Mouse (Mus musculus) MEL (cell line): ENCODE results near the gene Nell1. TPM values are rescaled to one million over a fixed set of nuclear protein-coding genes. Genes with fewer than 3 reads are reported as not detected.

Experiments used
- DNase-seq: peaks from one replicate; pipeline ENCODE4 v3.0.0; 2011; ENCODE audit warnings: low read depth, low spot score
- H3K27ac ChIP-seq: 2 replicates; pipeline ENCODE4 v1.5.1; 2012; ENCODE audit warnings: low read depth, mild to moderate bottlenecking, control low read depth, low read length, moderate library complexity; ENCODE audit not compliant: control insufficient read depth
- H3K27me3 ChIP-seq, 2 experiments: fragments of 150-350 bp in 1 of 2; sonication (generic) in 1 of 2; 2 replicates each; pipeline ENCODE4 v1.6.1; 2012; ENCODE audit warnings: low read length in 2 of 2, mild to moderate bottlenecking in 2 of 2, improper control_type of control experiment in 1 of 2, moderate library complexity in 1 of 2; ENCODE audit not compliant: insufficient read depth in 2 of 2, control insufficient read depth in 1 of 2
- H3K36me3 ChIP-seq, 2 experiments: 2 replicates each; pipeline ENCODE4 v1.6.1; 2012 to 2014; ENCODE audit warnings: low read length in 2 of 2, improper control_type of control experiment in 1 of 2, inconsistent platforms in 1 of 2, mild to moderate bottlenecking in 1 of 2; ENCODE audit not compliant: insufficient read depth in 2 of 2, control insufficient read depth in 1 of 2
- H3K4me1 ChIP-seq, 2 experiments: fragments of 150-350 bp in 1 of 2; sonication (generic) in 1 of 2; 2 replicates each; pipeline ENCODE4 v1.6.1; 2012; ENCODE audit warnings: low read length in 2 of 2, improper control_type of control experiment in 1 of 2, mild to moderate bottlenecking in 1 of 2; ENCODE audit not compliant: insufficient read depth in 2 of 2, control insufficient read depth in 1 of 2
- H3K4me3 ChIP-seq, 2 experiments: fragments of 150-350 bp in 1 of 2; sonication (generic) in 1 of 2; 2 replicates each; pipeline ENCODE4 v1.5.1; 2012; ENCODE audit warnings: low read depth in 2 of 2, low read length in 2 of 2, mild to moderate bottlenecking in 2 of 2, moderate library complexity in 2 of 2, control low read depth in 1 of 2, improper control_type of control experiment in 1 of 2; ENCODE audit not compliant: control insufficient read depth in 1 of 2, insufficient read depth in 1 of 2
- H3K79me2 ChIP-seq: 2 replicates; pipeline ENCODE4 v1.6.1; 2012; ENCODE audit warnings: mild to moderate bottlenecking, low read length, moderate library complexity; ENCODE audit not compliant: control insufficient read depth, poor library complexity, insufficient read depth
- H3K9ac ChIP-seq: 2 replicates; pipeline ENCODE4 v1.6.1; 2012; ENCODE audit warnings: low read depth, mild to moderate bottlenecking, control low read depth, low read length, moderate library complexity; ENCODE audit not compliant: control insufficient read depth, poor library complexity, severe bottlenecking
- H3K9me3 ChIP-seq: fragments of 150-350 bp; sonication (generic); replicated peaks from 2 replicates; pipeline ENCODE4 v1.6.1; 2012; ENCODE audit warnings: mild to moderate bottlenecking, low read length, improper control_type of control experiment, moderate library complexity; ENCODE audit not compliant: insufficient read depth
- BHLHE40 ChIP-seq: IDR thresholded peaks from 2 replicates; pipeline ENCODE4 v1.6.1; 2012; ENCODE audit warnings: low read depth, mild to moderate bottlenecking, inconsistent platforms, low read length, improper control_type of control experiment, borderline replicate concordance
- CHD1 ChIP-seq: IDR thresholded peaks from 2 replicates; pipeline ENCODE4 v1.6.1; 2012; ENCODE audit warnings: low read depth, mild to moderate bottlenecking, inconsistent platforms, low read length, improper control_type of control experiment
- CHD2 ChIP-seq: IDR thresholded peaks from 2 replicates; pipeline ENCODE4 v1.6.1; 2011; ENCODE audit warnings: low read length, improper control_type of control experiment
- CTCF ChIP-seq, 3 experiments: IDR thresholded peaks in 2 of 3; conservative IDR thresholded peaks in 1 of 3; 2 replicates each; pipeline ENCODE4 v1.5.1; 2011 to 2012; ENCODE audit warnings: low read length in 3 of 3, low read depth in 2 of 3, mild to moderate bottlenecking in 2 of 3, improper control_type of control experiment in 1 of 3, inconsistent platforms in 1 of 3, mixed read lengths in 1 of 3, moderate library complexity in 1 of 3; ENCODE audit not compliant: control insufficient read depth in 1 of 3, insufficient read depth in 1 of 3, poor library complexity in 1 of 3, severe bottlenecking in 1 of 3
- HCFC1 ChIP-seq: IDR thresholded peaks from 2 replicates; pipeline ENCODE4 v1.6.1; 2012; ENCODE audit warnings: low read depth, mild to moderate bottlenecking, inconsistent platforms, low read length, improper control_type of control experiment, moderate library complexity
- MAFK ChIP-seq: IDR thresholded peaks from 2 replicates; pipeline ENCODE4 v1.6.1; 2011; ENCODE audit warnings: low read depth, mild to moderate bottlenecking, low read length, improper control_type of control experiment, borderline replicate concordance
- MAX ChIP-seq: IDR thresholded peaks from 2 replicates; pipeline ENCODE4 v1.6.1; 2011; ENCODE audit warnings: low read length, improper control_type of control experiment
- MAZ ChIP-seq: IDR thresholded peaks from 2 replicates; pipeline ENCODE4 v1.6.1; 2012; ENCODE audit warnings: low read depth, mild to moderate bottlenecking, inconsistent platforms, low read length, improper control_type of control experiment
- MEF2A ChIP-seq: IDR thresholded peaks from 2 replicates; pipeline ENCODE4 v1.6.1; 2014; ENCODE audit warnings: low read depth, mild to moderate bottlenecking, inconsistent platforms, low read length, improper control_type of control experiment; ENCODE audit not compliant: poor library complexity, insufficient replicate concordance, severe bottlenecking; ENCODE audit errors: extremely low read depth
- MXI1 ChIP-seq: IDR thresholded peaks from 2 replicates; pipeline ENCODE4 v1.6.1; 2011; ENCODE audit warnings: mild to moderate bottlenecking, low read depth, low read length, improper control_type of control experiment
- MYB ChIP-seq: IDR thresholded peaks from 2 replicates; pipeline ENCODE4 v1.6.1; 2011; ENCODE audit warnings: mild to moderate bottlenecking, low read depth, low read length, improper control_type of control experiment
- MYC ChIP-seq: IDR thresholded peaks from 2 replicates; pipeline ENCODE4 v1.6.1; 2011; ENCODE audit warnings: low read depth, mild to moderate bottlenecking, low read length, improper control_type of control experiment, moderate library complexity
- NELFE ChIP-seq: IDR thresholded peaks from 2 replicates; pipeline ENCODE4 v1.6.1; 2011; ENCODE audit warnings: low read depth, low read length, improper control_type of control experiment
- NRF1 ChIP-seq: IDR thresholded peaks from 2 replicates; pipeline ENCODE4 v1.6.1; 2014; ENCODE audit warnings: low read depth, mild to moderate bottlenecking, inconsistent platforms, low read length, improper control_type of control experiment, moderate library complexity; ENCODE audit not compliant: poor library complexity, insufficient read depth, severe bottlenecking
- POLR2A ChIP-seq, 2 experiments: IDR thresholded peaks; 2 replicates each; pipeline ENCODE4 v1.6.1; 2011 to 2012; ENCODE audit warnings: low read length in 2 of 2, mild to moderate bottlenecking in 2 of 2, control low read depth in 1 of 2, improper control_type of control experiment in 1 of 2, low read depth in 1 of 2, moderate library complexity in 1 of 2; ENCODE audit not compliant: control insufficient read depth in 1 of 2, insufficient read depth in 1 of 2, poor library complexity in 1 of 2
- RCOR1 ChIP-seq: IDR thresholded peaks from 2 replicates; pipeline ENCODE4 v1.6.1; 2012; ENCODE audit warnings: low read depth, mild to moderate bottlenecking, inconsistent platforms, low read length, improper control_type of control experiment
- ZC3H11A ChIP-seq: IDR thresholded peaks from 2 replicates; pipeline ENCODE4 v1.6.1; 2012; ENCODE audit warnings: low read depth, mild to moderate bottlenecking, inconsistent platforms, low read length, improper control_type of control experiment
- ZKSCAN1 ChIP-seq: IDR thresholded peaks from 2 replicates; pipeline ENCODE4 v1.6.1; 2012; ENCODE audit warnings: low read depth, mild to moderate bottlenecking, inconsistent platforms, low read length, improper control_type of control experiment, moderate library complexity
- ZNF384 ChIP-seq: IDR thresholded peaks from 2 replicates; pipeline ENCODE4 v1.6.1; 2012; ENCODE audit warnings: low read depth, mild to moderate bottlenecking, inconsistent platforms, low read length, improper control_type of control experiment
- polyA plus RNA-seq, 2 experiments: library from polyadenylated mRNA; stranded (reverse) in 1 of 2; unstranded in 1 of 2; fragments of >175 nt in 1 of 2; fragments of >200 nt in 1 of 2; gene quantifications; 2 replicates each; pipeline versions ENCODE4 v1.2.1 to v1.2.4; 2012; ENCODE audit warnings: low replicate concordance in 2 of 2, low read depth in 1 of 2; ENCODE audit not compliant: insufficient read length in 2 of 2, insufficient read depth in 1 of 2, missing spikeins in 1 of 2
- total RNA-seq: library from RNA; depleted of rRNA; stranded (reverse); fragments of 300-350 nt; gene quantifications from 2 replicates; pipeline ENCODE4 v1.2.3, GENCODE M21; 2012

Nell1 gene
- total and polyA plus RNA-seq, 3 experiments = not detected

DNA sequence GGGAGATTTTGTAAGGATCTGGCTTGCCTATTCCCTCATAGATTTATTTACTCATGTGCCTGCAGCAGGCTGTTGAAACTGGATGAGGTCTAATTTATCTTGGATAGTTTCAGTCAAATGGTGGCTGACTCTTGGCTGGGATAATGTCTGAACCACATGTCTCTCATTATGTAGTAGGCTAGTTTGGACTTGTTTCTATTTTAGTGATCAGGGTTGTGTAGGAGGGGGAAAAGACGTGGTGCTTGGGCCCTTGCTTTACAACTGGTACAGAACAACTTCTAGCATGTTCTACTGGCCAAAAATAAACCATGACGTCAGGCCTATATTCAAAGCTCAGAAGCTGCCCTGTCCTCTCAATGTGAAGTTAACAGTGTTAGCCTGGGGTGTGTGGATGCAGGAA is 230.6 kb downstream of the Nell1 start:
- H3K9ac ChIP-seq = no peak overlapping the region
- H3K27me3 ChIP-seq = no peaks in the 10 kb centered on the region
- H3K79me2 ChIP-seq = no peaks in the 10 kb centered on the region
- H3K4me1 ChIP-seq = no peaks in the 10 kb centered on the region
- no peak overlapping the region for H3K4me3 ChIP-seq
- TF ChIP-seq MAZ = no peak
- TF ChIP-seq BHLHE40 = no peak
- no peak for TF ChIP-seq ZC3H11A
- no peak for TF ChIP-seq NELFE
- no peak for TF ChIP-seq MEF2A
- TF ChIP-seq RCOR1 = no peak
- TF ChIP-seq MYC = no peak
- TF ChIP-seq POLR2A (IDR thresholded peaks at IDR 0.05; ENCODE audit: control insufficient read depth in 1 of 2, insufficient read depth in 1 of 2, low read depth in 1 of 2, low read length in 2 of 2, poor library complexity in 1 of 2) = no peak
- no peak for TF ChIP-seq CHD2
- TF ChIP-seq MAFK = no peak
- TF ChIP-seq MAX = no peak
- TF ChIP-seq ZKSCAN1 = no peak
- no peak for TF ChIP-seq CTCF (IDR thresholded peaks at IDR 0.05 in 2 of 3, conservative IDR thresholded peaks at IDR 0.05 in 1 of 3; ENCODE audit: control insufficient read depth in 1 of 3, insufficient read depth in 1 of 3, low read depth in 2 of 3, low read length in 3 of 3, poor library complexity in 1 of 3, severe bottlenecking in 1 of 3)
- no peak for TF ChIP-seq CHD1
- no peak for TF ChIP-seq NRF1
- no peak for DNase-seq
- H3K27ac ChIP-seq = no peak overlapping the region
- H3K9me3 ChIP-seq = no peaks in the 10 kb centered on the region
- no peaks in the 10 kb centered on the region for H3K36me3 ChIP-seq

DNA sequence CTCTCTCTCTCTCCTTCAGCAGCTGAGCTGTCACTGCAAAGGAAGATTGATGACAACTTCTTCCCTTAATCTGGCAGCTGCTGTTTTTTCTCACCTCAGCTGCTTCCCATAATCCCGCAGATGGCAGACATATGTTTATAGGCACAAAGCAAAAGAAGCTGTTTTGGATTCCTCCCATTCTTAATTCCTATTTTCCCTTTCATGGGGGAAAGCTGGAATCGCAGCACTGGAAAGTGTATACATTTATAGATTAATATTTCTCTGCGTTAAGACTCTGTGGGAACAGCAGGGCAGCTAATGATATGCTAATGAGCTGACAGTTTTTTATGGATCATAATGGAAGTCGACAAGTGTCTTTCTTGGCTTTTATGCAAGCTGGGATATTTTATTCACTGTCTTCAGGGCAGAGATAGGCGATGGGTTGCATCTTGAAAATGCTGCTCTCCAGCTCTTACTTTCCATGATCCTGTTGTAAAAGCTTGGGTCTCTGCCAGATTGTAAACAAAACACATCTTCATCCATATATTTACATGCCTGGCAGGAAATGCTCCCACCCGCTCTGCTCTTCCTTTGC is 236.1 kb downstream of the Nell1 start:
- H3K9ac ChIP-seq = no peak overlapping the region
- H3K9me3 ChIP-seq = no peaks in the 10 kb centered on the region
- no peak for DNase-seq
- H3K27me3 ChIP-seq = no peaks in the 10 kb centered on the region
- H3K27ac ChIP-seq = no peak overlapping the region
- no peaks in the 10 kb centered on the region for H3K36me3 ChIP-seq
- H3K4me1 ChIP-seq = no peaks in the 10 kb centered on the region
- H3K79me2 ChIP-seq = no peaks in the 10 kb centered on the region
- no peak overlapping the region for H3K4me3 ChIP-seq
- no peak for TF ChIP-seq MXI1
- no peak for TF ChIP-seq HCFC1
- no peak for TF ChIP-seq ZNF384
- TF ChIP-seq MAZ = no peak
- no peak for TF ChIP-seq MAFK
- TF ChIP-seq MYB = no peak
